Mouse (Mus musculus): ENCODE measurements around the gene Vmn1r122.
"Not testable (repeated sequence)": the region's sequence is repeated elsewhere in the genome, so short reads cannot be mapped to it uniquely, and the experiment has no call there.

The Vmn1r122 gene

GRCm38 (mm10) chr7:21134028-21134427 is at the start of gene Vmn1r122:
Gene Vmn1r122 (minus strand): TSS chr7:21134128.
- not testable (repeated sequence) for DNase-seq

- not testable (repeated sequence) for DNase-seq
Measured at GRCm38 (mm10) chr7:21161885-21162284, 28.0 kb upstream of the Vmn1r122 start, which contains the start of gene Vmn1r123. Gene Vmn1r123 (plus strand): TSS chr7:21162185.

- not testable (repeated sequence) for DNase-seq
Measured at GRCm38 (mm10) chr7:21098413-21098812, 35.5 kb downstream of the Vmn1r122 start, which contains the start of gene Vmn1r121. Gene Vmn1r121 (minus strand): TSS chr7:21098513.
